Mouse (Mus musculus) ES-Bruce4 (cell line): ENCODE measurements around the gene Slc18b1.

ENCODE experiments used
- CTCF ChIP-seq: IDR thresholded peaks from one replicate; pipeline ENCODE4 v1.8.1; 2011; ENCODE audit warnings: low read depth, low read length
- EP300 ChIP-seq: IDR thresholded peaks from 2 replicates; pipeline ENCODE4 v1.6.1; 2011; ENCODE audit warnings: low read depth, low read length; ENCODE audit not compliant: insufficient read depth
- POLR2A ChIP-seq: IDR thresholded peaks from one replicate; pipeline ENCODE4 v1.8.1; 2011; ENCODE audit warnings: low read length; ENCODE audit not compliant: insufficient read depth

GRCm38 (mm10) chr10:23804665-23805064 lies 7.9 kb downstream of the Slc18b1 start:
- TF ChIP-seq CTCF (no peak), POLR2A (no peak), EP300 (no peak)
